Mouse (Mus musculus) lung, embryonic 16.5 days (tissue): ENCODE data around the gene BC049730. TPM values are rescaled to one million over a fixed set of nuclear protein-coding genes. Genes with fewer than 3 reads are reported as not detected.
"Not testable (repeated sequence)": the region's sequence is repeated elsewhere in the genome, so short reads cannot be mapped to it uniquely, and the experiment has no call there.

Experiments
- ATAC-seq: fragments of 200-750 bp; cut with Nextera tagmentation; 2 replicates; pipeline ENCODE4 v1.8.0; 2017; ENCODE audit warnings: low read depth, mild to moderate bottlenecking, moderate library complexity
- H3K27ac ChIP-seq: fragments of 300-500 bp; sonication (generic); 2 replicates; pipeline ENCODE4 v1.5.1; 2014; ENCODE audit warnings: mild to moderate bottlenecking, control low read depth, low read length
- H3K27me3 ChIP-seq: fragments of 300-500 bp; sonication (generic); 2 replicates; pipeline ENCODE4 v1.6.1; 2014; ENCODE audit warnings: low read depth, low read length, mixed read lengths; ENCODE audit not compliant: control insufficient read depth, insufficient read depth
- H3K36me3 ChIP-seq: fragments of 300-500 bp; sonication (generic); 2 replicates; pipeline ENCODE4 v1.6.1; 2014; ENCODE audit warnings: low read length; ENCODE audit not compliant: control insufficient read depth, insufficient read depth
- H3K4me1 ChIP-seq: fragments of 300-500 bp; sonication (generic); replicated peaks from 2 replicates; pipeline ENCODE4 v1.6.1; 2014; ENCODE audit warnings: low read length, mixed read lengths; ENCODE audit not compliant: control insufficient read depth, insufficient read depth
- H3K4me2 ChIP-seq: fragments of 300-500 bp; sonication (generic); 2 replicates; pipeline ENCODE4 v1.6.1; 2014; ENCODE audit warnings: low read depth, low read length, control low read depth
- H3K4me3 ChIP-seq: fragments of 300-500 bp; sonication (generic); 2 replicates; pipeline ENCODE4 v1.5.1; 2014; ENCODE audit warnings: mild to moderate bottlenecking, low read length, control low read depth
- H3K9ac ChIP-seq: fragments of 300-500 bp; sonication (generic); 2 replicates; pipeline ENCODE4 v1.6.1; 2014; ENCODE audit warnings: low read length, control low read depth
- H3K9me3 ChIP-seq: fragments of 300-500 bp; sonication (generic); 2 replicates; pipeline ENCODE4 v1.6.1; 2016; ENCODE audit warnings: low read length; ENCODE audit not compliant: control insufficient read depth
- WGBS: fragments of 180-500 bp; shearing (Covaris S2); extraction: QIAGEN DNeasy Blood & Tissue Kit; methylation state at CpG from one replicate; pipeline ENCODE4 v1.1.7; 2014; 5-methylcytosine and 5-hydroxymethylcytosine counted together
- polyA plus RNA-seq: library from polyadenylated mRNA; unstranded; fragments of >200 nt; fragmentation: Nextera tagmentation; extraction: Ambion mirVana; gene quantifications from 2 replicates; pipeline ENCODE4 v1.2.1, GENCODE M21; 2015

BC049730 gene
- polyA plus RNA-seq, 1 experiment from 2014 or later: not detected

- not testable (repeated sequence) for H3K27ac ChIP-seq, H3K4me1 ChIP-seq, H3K9ac ChIP-seq, H3K4me2 ChIP-seq, ATAC-seq, H3K27me3 ChIP-seq, H3K4me3 ChIP-seq, H3K36me3 ChIP-seq, H3K9me3 ChIP-seq
- WGBS: 89% methylated on average over 10 of the region's 10 CpGs
Measured at GRCm38 (mm10) chr7:24687519-24687918, 21.5 kb upstream of the BC049730 start.

- not testable (repeated sequence) for H3K27ac ChIP-seq, ATAC-seq, H3K4me3 ChIP-seq, H3K4me1 ChIP-seq, H3K27me3 ChIP-seq, H3K36me3 ChIP-seq, H3K9ac ChIP-seq, H3K9me3 ChIP-seq, H3K4me2 ChIP-seq
- 65% methylated on average over 2 of the region's 3 CpGs for WGBS
Measured at GRCm38 (mm10) chr7:24692693-24693092, 16.3 kb upstream of the BC049730 start.

- H3K9ac ChIP-seq, H3K27me3 ChIP-seq, H3K4me2 ChIP-seq, H3K4me1 ChIP-seq, H3K4me3 ChIP-seq, H3K27ac ChIP-seq, H3K9me3 ChIP-seq, H3K36me3 ChIP-seq, ATAC-seq: not testable (repeated sequence)
- WGBS: 79% methylated on average over 4 of the region's 4 CpGs
Measured at GRCm38 (mm10) chr7:24697891-24698290, 11.2 kb upstream of the BC049730 start.

GRCm38 (mm10) chr7:24702841-24703240, 6.2 kb upstream of the BC049730 start:
- not testable (repeated sequence) for H3K4me1 ChIP-seq, H3K4me2 ChIP-seq, H3K9ac ChIP-seq, H3K9me3 ChIP-seq, H3K27me3 ChIP-seq, ATAC-seq, H3K27ac ChIP-seq, H3K4me3 ChIP-seq, H3K36me3 ChIP-seq
- 68% methylated on average over 9 of the region's 9 CpGs for WGBS

GRCm38 (mm10) chr7:24715039-24715438, 6.0 kb downstream of the BC049730 start:
- H3K27ac ChIP-seq: no peak overlapping the region
- H3K9ac ChIP-seq: no peak overlapping the region
- no peak overlapping the region for H3K4me2 ChIP-seq
- H3K4me1 ChIP-seq: no peaks in the 10 kb centered on the region
- no peaks in the 10 kb centered on the region for H3K36me3 ChIP-seq
- no peak for ATAC-seq
- no peak overlapping the region for H3K4me3 ChIP-seq
- H3K27me3 ChIP-seq: no peaks in the 10 kb centered on the region
- H3K9me3 ChIP-seq: no peaks in the 10 kb centered on the region
- WGBS: 50% methylated on average over 6 of the region's 6 CpGs

- not testable (repeated sequence) for H3K9ac ChIP-seq, H3K4me2 ChIP-seq, H3K4me3 ChIP-seq, ATAC-seq, H3K27me3 ChIP-seq, H3K27ac ChIP-seq, H3K4me1 ChIP-seq, H3K36me3 ChIP-seq, H3K9me3 ChIP-seq
- 88% methylated on average over 11 of the region's 11 CpGs for WGBS
Measured at GRCm38 (mm10) chr7:24726808-24727207, 17.8 kb downstream of the BC049730 start, which contains the start of gene Gm4763. Gene Gm4763 (minus strand): TSS chr7:24726908.

GRCm38 (mm10) chr7:24735970-24736670, 27.1 kb downstream of the BC049730 start:
- whole genome bisulfite sequencing: 15% methylated on average over 17 of the region's 17 CpGs
- H3K36me3 ChIP-seq: no peaks in the 10 kb centered on the region
- H3K4me2 ChIP-seq: 0 out of 2 replicates have a peak overlapping the region, but pooled peaks have one; percentile 22
- H3K9ac ChIP-seq: no peak overlapping the region
- peak; percentile 47; the same call in 1 of the 2 replicates for ATAC-seq
- no peaks in the 10 kb centered on the region for H3K9me3 ChIP-seq
- H3K4me1 ChIP-seq: 0 out of 2 replicates have a peak, but pooled peaks cover 2% of the 10 kb centered on the region
- H3K4me3 ChIP-seq: no peak overlapping the region
- no peak overlapping the region for H3K27ac ChIP-seq
- no peaks in the 10 kb centered on the region for H3K27me3 ChIP-seq

- Histone ChIP-seq H3K36me3 (no peaks in the 10 kb centered on the region), H3K4me2 (no peak overlapping the region), H3K9me3 (no peaks in the 10 kb centered on the region), H3K27me3 (no peaks in the 10 kb centered on the region), H3K9ac (no peak overlapping the region), H3K4me3 (no peak overlapping the region), H3K27ac (no peak overlapping the region), H3K4me1 (no peaks in the 10 kb centered on the region)
- no peak for ATAC-seq
- 22% methylated on average over 4 of the region's 4 CpGs for WGBS
Measured at GRCm38 (mm10) chr7:24750695-24751094, 41.7 kb downstream of the BC049730 start.

- no peak for ATAC-seq
- Histone ChIP-seq H3K4me2 (no peak overlapping the region), H3K4me1 (no peaks in the 10 kb centered on the region), H3K36me3 (no peaks in the 10 kb centered on the region), H3K27ac (no peak overlapping the region), H3K9me3 (no peaks in the 10 kb centered on the region), H3K27me3 (no peaks in the 10 kb centered on the region), H3K9ac (no peak overlapping the region), H3K4me3 (no peak overlapping the region)
- 78% methylated on average over 2 of the region's 2 CpGs for whole genome bisulfite sequencing
Measured at GRCm38 (mm10) chr7:24751610-24752009, 42.6 kb downstream of the BC049730 start.
